Mouse (Mus musculus): Measurements from ENCODE around the gene Defb33.

Defb33 gene

GRCm38 (mm10) chr8:20892369-20892768 is at the start of gene Defb33:
Defb33 (plus strand) TSS chr8:20892669.
- no peak for DNase-seq (ENCODE audit: low read depth)

GRCm38 (mm10) chr8:20874608-20875007 is 17.9 kb upstream of the Defb33 start:
- DNase-seq (ENCODE audit: low read depth) = no peak

- no peak for DNase-seq (ENCODE audit: low read depth)
Observed at GRCm38 (mm10) chr8:20902527-20902926, 10.1 kb downstream of the Defb33 start, which contains the start of gene Gm15056. Gm15056 (minus strand) TSS chr8:20902627.

- no peak for DNase-seq (ENCODE audit: low read depth)
Observed at GRCm38 (mm10) chr8:20907119-20907518, 14.7 kb downstream of the Defb33 start.

- no peak for DNase-seq (ENCODE audit: low read depth)
Observed at GRCm38 (mm10) chr8:20908256-20908655, 15.8 kb downstream of the Defb33 start.

- no peak for DNase-seq (ENCODE audit: low read depth)
Observed at GRCm38 (mm10) chr8:20912288-20912687, 19.8 kb downstream of the Defb33 start.

- DNase-seq (ENCODE audit: low read depth) = no peak
Observed at GRCm38 (mm10) chr8:20921971-20922370, 29.5 kb downstream of the Defb33 start, which contains the start of gene Gm6040. Gm6040 (minus strand) TSS chr8:20922071.

- no peak for DNase-seq (ENCODE audit: low read depth)
Observed at GRCm38 (mm10) chr8:20944610-20945009, 52.1 kb downstream of the Defb33 start, which contains the start of gene AY761185. AY761185 (minus strand) TSS chr8:20944710.

Data from NIH3T3 (cell line).